Mouse (Mus musculus) thymus, adult 2 months (tissue): ENCODE data around the gene Btbd9.

Experiments used
- CTCF ChIP-seq: fragments of 200-500 bp; IDR thresholded peaks from 2 replicates; pipeline ENCODE4 v1.5.1; 2012; ENCODE audit warnings: mild to moderate bottlenecking, control low read depth, low read length, moderate library complexity, borderline replicate concordance; ENCODE audit not compliant: control insufficient read depth, poor library complexity, insufficient read depth; ENCODE audit errors: extremely low read depth
- POLR2A ChIP-seq: fragments of 200-500 bp; IDR thresholded peaks from 2 replicates; pipeline ENCODE4 v1.6.1; 2012; ENCODE audit warnings: mild to moderate bottlenecking, low read length, control low read depth, moderate library complexity; ENCODE audit not compliant: control insufficient read depth, poor library complexity, insufficient read depth; ENCODE audit errors: extremely low read depth

DNA sequence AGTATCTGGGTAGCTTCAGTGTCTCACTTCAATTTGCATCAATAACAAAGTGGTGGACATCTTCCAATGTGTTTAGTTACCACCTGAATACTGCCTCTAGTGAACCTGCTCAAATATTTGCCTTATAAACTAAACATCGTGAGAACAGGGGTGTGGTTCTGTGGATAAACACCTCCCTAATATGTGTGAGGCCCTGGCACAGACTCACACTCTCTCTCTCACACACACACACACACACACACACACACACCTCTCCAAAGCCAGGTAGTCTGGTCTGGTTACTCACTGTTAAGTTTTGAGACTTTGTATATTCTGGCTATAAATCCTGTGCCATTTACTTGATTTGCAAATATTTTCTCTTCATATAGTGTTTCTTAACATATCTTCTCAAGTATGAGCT lies 154.0 kb downstream of the Btbd9 start:
- TF ChIP-seq CTCF = no peak
- no peak for TF ChIP-seq POLR2A
